Mouse (Mus musculus) intestine, postnatal 0 days (tissue): ENCODE measurements around the gene Syn3. TPM values are rescaled to one million over a fixed set of nuclear protein-coding genes. Genes with fewer than 3 reads are reported as not detected.

Experiments used
- ATAC-seq: fragments of 200-750 bp; cut with Nextera tagmentation; 2 replicates; pipeline ENCODE4 v1.8.0; 2017; ENCODE audit warnings: mild to moderate bottlenecking, moderate TSS enrichment, moderate library complexity
- H3K27ac ChIP-seq: fragments of 300-500 bp; sonication (generic); 2 replicates; pipeline ENCODE4 v1.5.1; 2014; ENCODE audit warnings: mild to moderate bottlenecking, low read depth, low read length, moderate library complexity
- H3K27me3 ChIP-seq: fragments of 300-500 bp; sonication (generic); replicated peaks from 2 replicates; pipeline ENCODE4 v1.6.1; 2014; ENCODE audit warnings: low read length, mixed read lengths; ENCODE audit not compliant: control insufficient read depth, insufficient read depth
- H3K36me3 ChIP-seq: fragments of 300-500 bp; sonication (generic); 2 replicates; pipeline ENCODE4 v1.6.1; 2014; ENCODE audit warnings: mild to moderate bottlenecking, moderate library complexity; ENCODE audit not compliant: control insufficient read depth, insufficient read depth
- H3K4me1 ChIP-seq: fragments of 300-500 bp; sonication (generic); replicated peaks from 2 replicates; pipeline ENCODE4 v1.6.1; 2014; ENCODE audit warnings: antibody characterized with exemption, low read length, mixed read lengths; ENCODE audit not compliant: control insufficient read depth, insufficient read depth
- H3K4me2 ChIP-seq: fragments of 300-500 bp; sonication (generic); replicated peaks from 2 replicates; pipeline ENCODE4 v1.6.1; 2014; ENCODE audit warnings: low read depth, mild to moderate bottlenecking, moderate library complexity
- H3K4me3 ChIP-seq: fragments of 300-500 bp; sonication (generic); 2 replicates; pipeline ENCODE4 v1.5.1; 2014; ENCODE audit warnings: low read depth, low read length
- H3K9ac ChIP-seq: fragments of 300-500 bp; sonication (generic); 2 replicates; pipeline ENCODE4 v1.6.1; 2014; ENCODE audit warnings: mild to moderate bottlenecking, low read depth, low read length
- H3K9me3 ChIP-seq: fragments of 300-500 bp; sonication (generic); 2 replicates; pipeline ENCODE4 v1.6.1; 2016; ENCODE audit warnings: mixed run types; ENCODE audit not compliant: control insufficient read depth
- CTCF ChIP-seq: sonication (generic); IDR thresholded peaks from 2 replicates; pipeline ENCODE4 v1.5.1; 2016; ENCODE audit warnings: low read depth, mild to moderate bottlenecking, control low read depth, antibody characterized with exemption, moderate library complexity
- WGBS: fragments of 180-500 bp; shearing (Covaris S2); extraction: QIAGEN DNeasy Blood & Tissue Kit; methylation state at CpG from one replicate; pipeline ENCODE4 v1.1.7; 2014; 5-methylcytosine and 5-hydroxymethylcytosine counted together
- polyA plus RNA-seq: library from polyadenylated mRNA; unstranded; fragments of >200 nt; fragmentation: Nextera tagmentation; extraction: Ambion mirVana; gene quantifications from 2 replicates; pipeline ENCODE4 v1.2.1, GENCODE M21; 2015

Gene Syn3
- polyA plus RNA-seq, 1 experiment from 2014 or later = 1.1 TPM

DNA sequence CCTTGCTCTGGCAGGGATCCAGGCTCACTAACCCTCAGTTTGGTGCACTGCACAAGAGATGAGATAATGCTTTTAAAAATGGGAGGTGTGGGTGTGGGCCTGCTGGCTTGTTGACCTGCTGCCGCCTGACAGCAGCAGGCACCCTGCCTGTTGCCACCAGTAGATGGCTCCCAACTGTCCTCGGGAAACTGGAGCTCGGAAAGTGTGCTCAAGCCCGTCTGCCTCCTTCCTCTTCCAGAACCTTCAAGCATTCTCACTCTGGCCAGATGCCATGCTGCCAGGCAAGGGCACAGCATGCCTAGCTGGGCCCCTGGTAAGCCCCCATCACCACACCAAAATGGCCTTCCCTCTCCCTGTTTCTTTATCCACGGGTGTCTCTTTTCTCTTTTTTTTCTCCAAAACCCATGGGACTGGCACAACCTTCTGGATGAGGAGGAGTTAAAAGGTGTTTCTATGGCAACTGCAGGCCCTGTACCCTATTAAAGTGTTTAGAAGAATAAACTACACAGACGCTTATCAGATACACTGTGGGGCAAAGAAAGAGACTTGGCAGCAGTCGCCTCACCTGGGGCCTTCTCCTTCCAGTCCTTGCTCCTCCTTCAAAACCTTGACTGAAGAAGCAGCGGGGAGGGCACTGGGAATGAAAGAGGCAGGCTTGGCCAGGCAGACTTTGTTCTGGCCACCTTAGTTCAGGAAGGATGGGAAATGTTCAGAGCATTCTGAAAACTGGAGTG, 195.8 kb downstream of the Syn3 start:
- Histone ChIP-seq H3K9ac (no peak overlapping the region), H3K4me1 (no peaks in the 10 kb centered on the region), H3K4me3 (peak overlapping the region; percentile 63), H3K9me3 (no peaks in the 10 kb centered on the region), H3K27ac (no peak overlapping the region), H3K4me2 (peak overlapping the region; percentile 91), H3K27me3 (no peaks in the 10 kb centered on the region), H3K36me3 (0 out of 2 replicates have a peak, but pooled peaks cover 3% of the 10 kb centered on the region)
- TF ChIP-seq CTCF = peak; percentile 92
- WGBS = 16% methylated on average over 8 of the region's 8 CpGs
- ATAC-seq = peak; percentile 60

DNA sequence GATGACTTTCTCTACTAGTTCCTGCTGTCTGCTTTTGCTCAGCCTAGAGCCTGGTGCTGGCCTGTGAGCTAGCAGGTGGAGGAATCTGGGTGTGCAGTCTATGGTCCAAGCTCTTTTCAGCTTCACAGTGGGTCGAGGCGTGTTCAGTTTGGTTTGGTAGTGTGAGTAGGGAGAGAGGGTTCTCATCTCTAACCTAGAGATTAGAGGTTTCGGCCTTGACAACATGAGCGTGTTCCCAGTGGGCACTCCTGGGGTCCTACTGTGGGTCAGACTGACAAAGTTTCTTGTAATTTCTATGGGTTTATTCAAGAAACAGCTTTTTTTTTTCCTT, 196.4 kb downstream of the Syn3 start:
- H3K9me3 ChIP-seq = no peaks in the 10 kb centered on the region
- H3K36me3 ChIP-seq = 0 out of 2 replicates have a peak, but pooled peaks cover 3% of the 10 kb centered on the region
- no peak for ATAC-seq
- H3K27ac ChIP-seq = no peak overlapping the region
- H3K4me1 ChIP-seq = no peaks in the 10 kb centered on the region
- H3K4me3 ChIP-seq = peak overlapping the region; percentile 63
- H3K27me3 ChIP-seq = no peaks in the 10 kb centered on the region
- peak overlapping the region; percentile 91 for H3K4me2 ChIP-seq
- peak overlapping the region; percentile 42 for H3K9ac ChIP-seq
- TF ChIP-seq CTCF = no peak
- 57% methylated on average over 4 of the region's 4 CpGs for WGBS

DNA sequence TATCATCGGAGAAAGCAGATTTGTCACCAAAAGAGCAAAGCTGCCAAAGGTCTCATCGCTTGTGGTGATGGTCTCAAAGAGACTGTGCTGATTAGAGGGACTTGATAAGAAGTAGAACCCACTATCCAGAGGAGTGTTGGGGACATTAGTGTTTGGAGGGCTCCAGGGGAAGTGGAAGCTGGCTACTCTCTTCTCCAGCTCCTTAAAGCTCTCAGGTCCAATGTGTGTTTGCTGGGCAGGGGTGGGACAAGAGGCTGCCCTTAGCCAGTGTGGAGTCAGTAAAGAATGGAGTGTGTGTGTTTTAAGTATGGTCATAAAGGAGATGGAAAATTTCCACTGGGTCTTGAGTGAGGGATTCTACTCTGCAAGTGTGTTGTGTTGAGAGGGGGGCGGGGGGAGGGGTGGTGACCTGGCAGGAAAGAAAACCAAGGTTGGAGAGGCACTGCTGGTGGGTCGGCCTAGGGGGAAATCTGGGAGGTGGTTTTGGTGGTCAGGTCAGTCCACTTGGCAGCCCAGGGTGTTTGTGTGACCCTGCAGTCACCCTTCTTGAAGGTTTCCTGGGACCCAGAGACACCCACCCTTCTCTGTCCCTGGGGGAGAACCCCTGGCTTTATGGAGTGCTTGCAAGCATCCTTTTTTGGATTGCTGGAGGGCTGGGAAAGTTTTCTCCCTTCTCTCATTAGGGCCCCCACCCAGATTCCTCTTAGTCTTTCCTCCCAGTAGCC, 196.9 kb downstream of the Syn3 start:
- TF ChIP-seq CTCF = no peak
- Histone ChIP-seq H3K9ac (peak overlapping the region; percentile 75), H3K27me3 (no peaks in the 10 kb centered on the region), H3K27ac (no peak overlapping the region; the same call in 1 of the 2 replicates), H3K36me3 (0 out of 2 replicates have a peak, but pooled peaks cover 3% of the 10 kb centered on the region), H3K9me3 (no peaks in the 10 kb centered on the region), H3K4me1 (no peaks in the 10 kb centered on the region), H3K4me2 (peak overlapping the region; percentile 91), H3K4me3 (peak overlapping the region; percentile 63)
- no peak for ATAC-seq
- 40% methylated on average over 4 of the region's 4 CpGs for WGBS

DNA sequence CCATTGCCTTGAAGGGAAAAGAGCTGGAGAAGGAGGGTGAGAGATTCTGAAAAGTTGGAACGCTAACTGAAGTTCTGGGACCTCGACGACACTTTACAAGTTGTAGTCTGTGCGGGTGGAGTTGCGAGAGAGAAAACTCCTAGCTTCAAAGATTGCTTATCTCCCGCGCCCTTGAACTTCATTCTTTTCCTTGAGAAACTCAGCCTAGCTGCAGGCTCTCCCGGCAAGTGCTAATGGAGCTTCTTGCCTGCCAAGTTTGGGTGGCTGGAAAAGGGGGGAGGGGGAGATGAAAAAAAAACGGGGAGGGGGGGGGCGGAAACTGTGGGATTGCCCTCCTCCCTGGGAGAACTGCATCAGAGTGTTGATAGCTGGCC, 197.6 kb downstream of the Syn3 start:
- no peaks in the 10 kb centered on the region for H3K27me3 ChIP-seq
- H3K27ac ChIP-seq = peak overlapping the region; percentile 35; the same call in 1 of the 2 replicates
- H3K4me3 ChIP-seq = peak overlapping the region; percentile 63
- no peaks in the 10 kb centered on the region for H3K9me3 ChIP-seq
- TF ChIP-seq CTCF = no peak
- no peak for ATAC-seq
- peak overlapping the region; percentile 91 for H3K4me2 ChIP-seq
- H3K9ac ChIP-seq = peak overlapping the region; percentile 75
- H3K4me1 ChIP-seq = no peaks in the 10 kb centered on the region
- WGBS = 0% methylated on average over 10 of the region's 10 CpGs
- H3K36me3 ChIP-seq = 0 out of 2 replicates have a peak, but pooled peaks cover 3% of the 10 kb centered on the region

DNA sequence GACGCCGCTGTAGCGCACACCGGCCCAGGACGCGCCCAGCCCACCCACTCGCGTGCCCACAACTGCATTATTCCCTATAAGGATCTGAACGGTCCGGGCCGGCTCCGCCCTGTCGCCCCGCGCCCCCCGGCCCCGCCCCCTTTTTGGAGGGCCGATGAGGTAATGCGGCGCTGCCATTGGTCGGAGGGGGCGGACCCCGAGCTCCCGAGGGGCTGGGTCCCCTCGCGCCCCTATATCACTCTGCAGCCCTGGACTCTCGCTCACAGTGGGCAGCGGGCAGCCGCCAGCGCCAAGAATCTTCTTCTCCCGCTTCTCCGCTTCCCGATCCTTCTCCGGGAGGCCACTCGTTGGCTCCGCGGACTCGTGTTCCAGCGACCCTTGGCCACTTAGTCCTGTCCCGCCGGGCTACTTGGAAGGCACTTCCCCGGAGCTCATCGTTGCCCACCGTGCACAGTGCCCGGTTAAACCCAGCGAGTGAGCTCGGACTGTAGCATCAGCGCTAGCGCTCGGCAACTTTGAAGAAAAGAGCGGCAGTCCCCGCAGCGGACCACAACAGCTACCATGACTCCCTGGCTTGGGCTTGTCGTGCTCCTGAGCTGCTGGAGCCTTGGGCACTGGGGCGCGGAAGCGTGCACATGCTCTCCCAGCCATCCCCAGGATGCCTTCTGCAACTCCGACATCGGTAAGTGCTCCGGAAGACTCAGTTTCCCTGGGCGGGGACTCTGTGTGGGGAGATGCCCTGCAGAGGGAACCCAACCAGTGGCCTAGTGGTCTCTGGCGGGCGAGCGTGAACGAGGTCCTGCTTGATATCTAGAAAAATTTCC, 198.2 kb downstream of the Syn3 start, which contains the start of gene Timp3:
Gene Timp3 (plus strand): TSS at position 80 of the 824 bp plus-strand sequence.
- Histone ChIP-seq H3K4me3 (peak within 1 kb of the TSS; percentile 63), H3K27me3 (no peaks in the 10 kb centered on the region), H3K4me2 (peak within 1 kb of the TSS; percentile 91), H3K27ac (peak within 1 kb of the TSS; percentile 35; the same call in 1 of the 2 replicates), H3K9me3 (no peaks in the 10 kb centered on the region), H3K36me3 (no peaks in the 10 kb centered on the region), H3K4me1 (0 out of 2 replicates have a peak, but pooled peaks cover 4% of the 10 kb centered on the region), H3K9ac (peak within 1 kb of the TSS; percentile 75)
- WGBS = 1% methylated on average over 62 of the region's 65 CpGs
- peak; percentile 48; the same call in 1 of the 2 replicates for ATAC-seq
- no peak for TF ChIP-seq CTCF

DNA sequence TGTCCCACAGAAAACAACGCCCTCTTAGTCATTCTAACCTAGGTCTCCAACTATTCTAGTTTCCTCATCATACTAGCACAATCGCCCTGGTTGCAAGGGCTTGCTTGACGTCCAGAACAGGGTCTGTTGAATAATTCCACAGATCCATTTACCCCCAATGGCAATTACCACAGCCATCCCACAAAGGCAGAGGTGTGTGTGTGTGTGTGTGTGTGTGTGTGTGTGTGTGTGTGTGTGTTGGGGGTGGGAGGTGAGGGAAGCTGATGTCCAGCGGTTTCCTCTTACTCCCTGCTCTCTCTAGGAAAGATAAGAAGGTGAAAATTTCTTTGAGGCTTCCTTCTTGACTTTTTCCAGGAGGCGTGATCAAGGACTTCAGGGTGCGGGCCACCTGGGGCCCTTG, 198.9 kb downstream of the Syn3 start:
- Histone ChIP-seq H3K4me3 (peak overlapping the region; percentile 63), H3K4me1 (0 out of 2 replicates have a peak, but pooled peaks cover 4% of the 10 kb centered on the region), H3K9ac (peak overlapping the region; percentile 75), H3K27me3 (no peaks in the 10 kb centered on the region), H3K36me3 (no peaks in the 10 kb centered on the region), H3K9me3 (no peaks in the 10 kb centered on the region), H3K27ac (0 out of 2 replicates have a peak overlapping the region, but pooled peaks have one; percentile 35), H3K4me2 (peak overlapping the region; percentile 91)
- WGBS = 38% methylated on average over 6 of the region's 6 CpGs
- no peak for TF ChIP-seq CTCF
- no peak for ATAC-seq
